Mouse (Mus musculus): ENCODE data around the gene Hif1an. TPM values are rescaled to one million over a fixed set of nuclear protein-coding genes. Genes with fewer than 3 reads are reported as not detected.

Hif1an gene
- 13.6 and 15.6 TPM in 2 replicates for polyA plus RNA-seq (2012)

GRCm38 (mm10) chr19:44562652-44563206, at the start of gene Hif1an:
Hif1an (plus strand) TSS chr19:44562850.

GRCm38 (mm10) chr19:44545321-44546041, 17.2 kb upstream of the Hif1an start, which contains the start of gene Sec31b:
Sec31b (minus strand) TSS chr19:44545864.

GRCm38 (mm10) chr19:44552731-44553130, 9.9 kb upstream of the Hif1an start, which contains the start of gene Gm20538:
Gm20538 (minus strand) TSS chr19:44552831.

GRCm38 (mm10) chr19:44554861-44555590, 7.6 kb upstream of the Hif1an start, which contains the start of gene Ndufb8:
Ndufb8 (minus strand) TSS chr19:44555440.

Other genes with a start within 250 kb of the Hif1an start
- gene Scd4, start 229.8 kb upstream of the Hif1an start, polyA plus RNA-seq (2012): 0.02 and 0.04 TPM in 2 replicates
- 1.4 and 3.9 TPM in 2 replicates for gene Scd1, start 155.0 kb upstream of the Hif1an start, polyA plus RNA-seq (2012)
- not detected in 2 replicates for gene Wnt8b, start 69.4 kb upstream of the Hif1an start, polyA plus RNA-seq (2012)
- 2.9 and 3.6 TPM in 2 replicates for gene Sec31b, start 17.0 kb upstream of the Hif1an start, polyA plus RNA-seq (2012)
- gene Gm20538, start 10.0 kb upstream of the Hif1an start, polyA plus RNA-seq (2012): not detected in 2 replicates
- gene Ndufb8, start 7.4 kb upstream of the Hif1an start, polyA plus RNA-seq (2012): 180 TPM in 2 replicates
- gene Pax2, start 193.2 kb downstream of the Hif1an start, polyA plus RNA-seq (2012): 0.02 TPM in 1 of 2 replicates, not detected in the other

Measured in megakaryocyte-erythroid progenitor cell, adult 5 weeks (primary cell).